Mouse (Mus musculus) mesoderm, embryonic 11.5 days (tissue): ENCODE measurements around the gene Vmn1r228.

Source experiments
- DNase-seq: peaks from one replicate; pipeline ENCODE4 v3.0.0-alpha.2; 2012; ENCODE audit warnings: low read depth, low spot score

The Vmn1r228 gene

DNA sequence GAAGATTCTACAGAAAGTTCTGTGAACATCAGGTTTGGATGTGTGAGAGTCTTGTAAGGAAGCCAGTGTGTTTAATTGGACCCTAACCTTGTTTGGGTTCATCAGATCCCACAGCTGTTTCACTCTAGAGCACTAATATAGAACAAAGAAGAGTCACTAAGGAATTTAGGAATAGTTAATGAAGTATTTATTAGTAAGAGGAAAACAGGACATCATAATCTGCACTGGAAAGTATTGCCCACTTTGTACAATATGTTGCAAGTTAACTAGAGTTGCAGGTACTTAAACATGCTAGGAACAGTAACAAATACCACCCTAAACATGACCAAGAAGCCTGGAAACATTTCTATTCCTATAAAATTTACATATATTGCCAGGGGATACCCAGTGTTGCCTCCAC lies at the start of gene Vmn1r228:
Gene Vmn1r228, minus strand, starts transcription at position 101 of the 400 bp plus-strand sequence.
- DNase-seq = no peak

DNA sequence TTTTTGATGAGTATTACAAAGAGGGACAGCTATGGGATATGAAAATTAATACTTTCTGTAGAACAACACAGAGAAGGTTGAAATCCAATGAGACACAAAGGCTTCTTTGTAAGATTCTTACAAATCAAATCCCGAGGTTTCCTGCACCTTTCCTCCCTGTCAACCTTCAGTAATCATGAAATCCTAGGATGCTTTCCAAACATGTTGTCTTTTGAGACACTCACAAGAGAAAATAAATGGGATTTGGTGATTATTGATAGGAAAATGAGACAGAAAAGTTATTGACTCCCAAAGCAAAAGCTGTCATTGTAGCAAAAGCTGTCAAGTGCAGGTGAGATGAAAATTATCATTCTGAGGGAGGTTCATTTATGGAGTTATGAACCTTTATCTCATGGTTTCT lies 25.3 kb upstream of the Vmn1r228 start, which contains the start of gene Vmn1r229:
Gene Vmn1r229, plus strand, starts transcription at position 301 of the 400 bp plus-strand sequence.
- no peak for DNase-seq

DNA sequence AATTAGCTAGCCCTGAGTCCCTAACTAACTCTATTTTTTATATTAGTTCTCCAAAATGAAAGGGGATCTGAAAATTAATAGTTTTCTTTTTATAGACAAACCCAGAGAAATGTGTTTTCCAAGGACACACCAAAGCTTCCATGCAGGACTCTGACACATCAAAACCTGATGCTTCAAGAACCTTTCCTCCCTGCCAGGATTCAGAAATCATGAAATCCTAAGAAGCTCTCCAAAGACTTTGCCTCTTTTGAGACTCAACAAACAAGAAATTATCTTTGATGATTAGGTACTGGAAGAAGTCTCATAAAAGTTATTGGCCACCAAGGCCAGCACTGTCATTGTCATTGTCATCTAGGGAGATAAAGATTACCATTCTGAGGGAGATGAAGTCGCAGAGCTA lies 56.4 kb downstream of the Vmn1r228 start, which contains the start of gene Vmn1r227:
Gene Vmn1r227, plus strand, starts transcription at position 301 of the 400 bp plus-strand sequence.
- no peak for DNase-seq
